In genomic region chr11:5476806-5477205, GRCm38 (mm10) we compare ENCODE assay signal across 19 mouse cellular contexts.
"Had no signal": no experiment of that assay in that cellular context is flagged by ENCODE, and none has a peak within 500 bp of the region (broad histone marks: within the 10 kb centered on the region; RNA-seq: fewer than 3 reads in every experiment).

No protein-coding gene starts in this region.

- ATAC-seq: liver, postnatal 0 days; lung, postnatal 0 days; midbrain, embryonic 16.5 days had no signal

- DNase-seq: liver, embryonic 13.5 days; liver, postnatal 0 days; lung, adult 2 months; lung, postnatal 14 days; lung, postnatal 36 days; midbrain, embryonic 14.5 days; right cerebral cortex, postnatal 14 days; thymus, adult 2 months; thymus, postnatal 36 days had no signal

- H3K27me3 ChIP-seq: liver, embryonic 13.5 days; liver, embryonic 15.5 days; lung, embryonic 15.5 days; midbrain, embryonic 12.5 days; neural tube, embryonic 12.5 days; stomach, embryonic 15.5 days had no signal

- H3K4me1 ChIP-seq: liver, embryonic 13.5 days; liver, embryonic 15.5 days; lung, embryonic 15.5 days; midbrain, embryonic 12.5 days; neural tube, embryonic 12.5 days; stomach, embryonic 15.5 days had no signal

- H3K36me3 ChIP-seq: liver, embryonic 13.5 days; liver, embryonic 15.5 days; lung, embryonic 15.5 days; midbrain, embryonic 12.5 days; neural tube, embryonic 12.5 days; stomach, embryonic 15.5 days had no signal

- H3K9me3 ChIP-seq: liver, embryonic 13.5 days; liver, embryonic 15.5 days; lung, embryonic 15.5 days; megakaryocyte, embryonic 14.5 days; midbrain, embryonic 12.5 days; neural tube, embryonic 12.5 days; stomach, embryonic 15.5 days had no signal

- H3K27ac ChIP-seq: liver, embryonic 13.5 days; liver, embryonic 15.5 days; lung, embryonic 15.5 days; macrophage; midbrain, embryonic 12.5 days; neural tube, embryonic 12.5 days; stomach, embryonic 15.5 days; stomach, postnatal 0 days had no signal

- H3K4me3 ChIP-seq: liver, embryonic 13.5 days; liver, embryonic 15.5 days; lung, embryonic 15.5 days; megakaryocyte, embryonic 14.5 days; midbrain, embryonic 12.5 days; neural tube, embryonic 12.5 days; stomach, embryonic 15.5 days had no signal

- H3K9ac ChIP-seq: liver, embryonic 13.5 days; liver, embryonic 15.5 days; liver, postnatal 0 days; lung, embryonic 15.5 days; midbrain, embryonic 12.5 days; neural tube, embryonic 12.5 days; stomach, embryonic 15.5 days had no signal

- H3K4me2 ChIP-seq: liver, embryonic 13.5 days; liver, embryonic 15.5 days; lung, embryonic 15.5 days; midbrain, embryonic 12.5 days; neural tube, embryonic 12.5 days; stomach, embryonic 15.5 days had no signal
